Mouse (Mus musculus) CD4-positive, CD25-positive, alpha-beta regulatory T cell, adult 2 months (primary cell): Measurements from ENCODE around the gene Serpina3b.
"Not testable (repeated sequence)": the region's sequence is repeated elsewhere in the genome, so short reads cannot be mapped to it uniquely, and the experiment has no call there.

Experiments used
- DNase-seq: peaks from one replicate; pipeline ENCODE4 v3.0.0-alpha.2; 2012; ENCODE audit warnings: low read depth, low spot score

Gene Serpina3b

DNA sequence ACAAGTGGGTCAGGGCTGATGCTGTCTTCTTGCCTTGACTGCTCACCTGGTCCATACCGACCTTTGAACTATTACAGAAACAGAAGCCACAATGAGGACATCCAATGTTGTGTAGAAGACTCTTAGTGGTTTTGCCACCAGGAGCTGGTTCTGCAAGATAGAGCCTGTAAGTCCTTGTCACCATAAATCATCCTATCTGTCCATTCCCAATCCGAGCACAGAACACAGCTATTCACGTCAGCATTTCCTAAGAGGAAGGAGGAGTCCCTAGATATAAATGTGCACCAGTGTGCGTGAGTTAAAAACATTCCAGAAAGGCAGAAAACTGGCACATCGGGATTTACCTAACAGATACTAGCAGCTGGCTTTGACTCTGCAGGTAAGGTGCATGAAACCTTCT is at the start of gene Serpina3b:
TSS of gene Serpina3b (plus strand) at position 301 of the 400 bp plus-strand sequence.
- no peak for DNase-seq

DNA sequence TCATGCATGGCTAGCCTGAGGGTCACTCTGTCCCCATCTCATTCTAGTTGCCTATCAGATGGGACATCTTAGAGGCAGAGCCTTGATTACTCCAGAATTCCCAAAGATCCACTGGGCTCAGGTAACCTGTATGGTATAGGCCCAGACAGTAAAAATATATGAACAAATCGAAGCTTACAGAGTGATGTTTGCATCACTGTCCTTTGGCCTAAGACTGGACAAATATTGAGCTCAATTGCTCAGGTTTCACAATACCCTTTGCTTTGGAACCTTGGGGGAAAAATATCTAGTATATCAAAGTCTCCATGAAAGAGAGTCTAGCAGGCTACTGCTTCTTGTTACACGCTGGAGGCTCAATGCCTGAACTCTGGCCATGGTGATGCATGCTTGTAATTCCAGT is 37.7 kb upstream of the Serpina3b start:
- no peak for DNase-seq

DNA sequence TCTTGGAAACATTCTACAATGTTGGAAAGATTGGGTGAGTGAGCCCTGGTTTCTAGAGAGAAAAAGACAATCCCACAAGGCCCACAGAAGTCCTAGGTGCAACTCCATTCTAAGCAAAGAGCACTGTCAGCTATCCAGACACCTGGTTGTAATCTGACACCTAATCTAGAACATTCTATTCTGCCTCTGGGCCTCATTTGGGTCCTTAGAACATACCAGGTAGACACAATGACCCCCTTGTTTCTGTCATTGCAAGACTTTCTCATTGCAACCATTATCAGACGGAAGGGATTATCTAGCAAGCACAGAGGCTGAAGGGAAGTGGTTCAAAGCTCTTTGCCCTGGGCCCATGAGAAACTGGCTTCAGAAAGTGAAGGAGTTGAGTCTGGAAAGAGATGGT is 36.5 kb upstream of the Serpina3b start:
- no peak for DNase-seq

DNA sequence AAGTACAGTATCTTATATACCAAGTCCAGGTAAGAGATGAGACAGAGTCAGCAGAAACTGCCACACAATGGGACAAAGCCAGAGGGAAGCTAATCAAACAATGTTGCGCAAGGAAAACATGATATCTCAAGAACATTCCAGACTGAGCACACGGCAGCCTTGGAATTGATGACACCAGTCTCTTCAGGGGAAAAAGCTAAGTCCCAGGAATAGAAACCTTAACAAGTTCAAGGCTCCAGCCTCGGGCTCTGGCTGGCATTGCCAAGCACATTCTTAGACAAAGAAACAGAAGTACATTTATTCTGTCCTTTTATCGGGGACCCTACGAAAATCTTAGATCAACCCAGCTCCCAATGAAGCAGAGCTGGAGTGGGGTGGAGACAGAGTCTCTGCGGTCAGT is 27.0 kb upstream of the Serpina3b start, which contains the start of gene Serpina5:
TSS of gene Serpina5 (plus strand) at position 346 of the 400 bp plus-strand sequence.
- DNase-seq: no peak

DNA sequence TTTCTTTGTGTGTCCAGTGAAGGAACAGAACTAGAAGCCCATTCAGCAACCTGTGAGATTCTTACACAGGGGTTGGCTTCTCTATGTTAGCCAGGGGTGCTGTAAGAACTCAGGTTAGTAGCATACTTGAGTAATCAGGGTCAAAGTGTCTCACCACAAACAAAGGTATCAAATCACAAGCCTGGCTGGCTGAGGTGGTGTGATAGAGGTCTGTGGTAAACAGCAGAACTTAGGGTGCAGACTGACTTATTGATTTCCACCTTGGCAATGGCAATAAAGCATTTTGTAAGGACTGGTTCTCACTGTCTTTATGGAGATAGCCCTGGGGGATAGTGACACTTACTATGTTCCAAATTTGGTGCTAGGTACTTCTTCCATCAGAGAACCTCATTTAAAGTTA is 21.9 kb upstream of the Serpina3b start:
- DNase-seq: no peak

DNA sequence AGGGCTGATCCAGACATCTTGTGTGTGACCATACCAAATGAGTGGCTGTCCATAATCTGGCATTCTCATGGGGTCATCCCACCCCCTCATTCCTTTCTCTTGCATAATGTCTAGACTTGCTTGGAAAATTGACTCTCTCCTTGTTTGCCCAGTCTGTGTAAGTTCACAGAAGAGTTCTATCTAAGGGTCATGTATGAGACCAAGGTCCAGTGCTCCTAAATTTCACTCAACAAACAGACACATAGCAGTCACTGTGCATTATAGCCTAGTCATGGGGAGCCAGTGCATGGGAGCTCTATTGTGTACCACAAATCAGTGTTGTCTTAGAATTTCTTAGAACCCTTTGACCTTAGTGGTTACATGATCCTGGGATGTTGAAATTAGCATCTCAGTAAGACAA is 20.9 kb upstream of the Serpina3b start:
- DNase-seq: no peak

DNA sequence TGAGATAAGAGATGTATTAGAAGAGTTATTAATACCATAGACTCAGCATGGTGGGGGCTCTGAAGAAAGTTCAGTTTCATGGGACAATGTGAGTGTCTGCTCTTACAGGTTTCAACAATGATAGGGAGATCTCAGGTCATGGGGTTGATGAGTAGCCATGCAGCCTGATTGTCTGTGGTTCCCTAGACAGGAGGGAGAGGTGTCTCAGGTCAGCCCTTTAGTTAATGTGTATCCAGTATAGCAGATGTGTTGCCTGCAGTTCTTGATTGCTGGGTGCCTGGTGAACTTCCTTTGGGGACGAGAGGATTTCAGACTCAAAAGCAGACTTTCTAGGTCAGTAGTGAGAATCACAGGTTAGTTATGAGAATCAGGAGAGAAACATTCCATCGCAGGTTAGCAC is 19.3 kb upstream of the Serpina3b start:
- no peak for DNase-seq

DNA sequence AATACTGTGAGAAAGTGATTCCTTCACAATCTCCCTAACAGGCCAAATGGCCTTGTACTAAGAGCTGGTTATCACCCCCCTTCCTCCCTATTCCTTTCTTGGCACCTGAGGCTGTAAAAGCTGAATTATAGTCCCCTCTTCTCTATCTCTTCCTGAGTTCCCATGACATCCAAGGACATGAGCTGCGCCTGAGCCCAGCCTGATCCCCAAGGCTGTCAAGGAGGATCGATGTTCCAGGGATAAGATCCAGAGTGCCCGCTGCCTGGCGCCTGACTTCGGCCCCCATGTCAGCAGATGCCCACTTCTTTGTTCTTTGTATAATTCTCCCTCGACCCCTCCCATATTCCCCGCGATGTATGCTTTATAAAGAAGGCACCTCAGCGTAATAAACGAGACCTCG is 15.5 kb upstream of the Serpina3b start, which contains the start of gene Serpina3a:
TSS of gene Serpina3a (plus strand) at position 392 of the 400 bp plus-strand sequence.
- DNase-seq: not testable (repeated sequence)

DNA sequence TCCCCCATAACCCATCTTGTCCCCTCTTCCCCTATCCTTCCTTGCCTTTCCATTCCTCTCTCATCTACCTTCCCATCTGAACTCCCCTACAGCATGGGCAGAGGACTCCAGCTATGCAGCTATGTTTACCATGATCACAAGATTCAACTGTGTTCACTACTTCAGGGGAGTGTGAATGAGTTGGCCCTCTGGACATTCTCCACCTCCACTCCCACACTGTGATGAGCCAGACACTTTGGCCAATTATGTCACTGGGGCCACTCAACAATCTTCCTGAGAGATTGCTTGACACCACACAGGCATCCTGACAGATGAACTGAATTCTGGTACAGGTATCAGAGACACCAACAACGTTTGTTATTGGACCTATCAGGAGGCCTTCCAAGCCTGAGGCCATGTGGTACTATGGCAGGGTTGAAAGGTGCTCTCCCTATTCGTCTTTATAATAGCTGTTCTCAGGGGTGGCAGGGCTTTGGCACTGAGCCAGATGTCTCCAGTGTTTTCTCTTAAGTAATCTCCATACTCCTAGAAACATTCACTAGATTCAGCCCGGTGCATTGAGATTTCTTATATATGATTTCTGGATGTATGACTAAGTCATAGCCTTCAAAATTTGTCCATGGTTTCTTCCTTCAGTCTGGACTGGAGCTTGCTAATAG is 12.7 kb upstream of the Serpina3b start:
- DNase-seq: no peak

DNA sequence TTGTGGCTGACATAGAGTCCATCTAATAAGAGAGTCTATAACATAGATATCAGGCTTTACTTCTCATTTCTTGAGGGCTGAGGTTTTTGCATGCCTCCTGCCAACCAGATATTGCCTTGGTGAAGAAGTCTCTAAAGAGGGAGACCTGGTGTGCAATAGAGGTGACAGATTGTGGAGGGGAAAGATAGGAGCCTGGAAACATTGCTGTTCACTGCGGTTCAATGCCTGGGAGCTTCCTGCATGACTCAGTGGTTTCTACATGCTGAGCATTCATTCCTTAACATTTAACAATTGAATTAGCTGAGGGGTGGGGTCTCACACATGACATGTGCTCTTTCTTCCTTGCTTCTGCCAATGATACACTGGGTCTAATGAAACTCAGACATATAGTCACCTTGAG is 4.7 kb upstream of the Serpina3b start:
- DNase-seq: no peak

DNA sequence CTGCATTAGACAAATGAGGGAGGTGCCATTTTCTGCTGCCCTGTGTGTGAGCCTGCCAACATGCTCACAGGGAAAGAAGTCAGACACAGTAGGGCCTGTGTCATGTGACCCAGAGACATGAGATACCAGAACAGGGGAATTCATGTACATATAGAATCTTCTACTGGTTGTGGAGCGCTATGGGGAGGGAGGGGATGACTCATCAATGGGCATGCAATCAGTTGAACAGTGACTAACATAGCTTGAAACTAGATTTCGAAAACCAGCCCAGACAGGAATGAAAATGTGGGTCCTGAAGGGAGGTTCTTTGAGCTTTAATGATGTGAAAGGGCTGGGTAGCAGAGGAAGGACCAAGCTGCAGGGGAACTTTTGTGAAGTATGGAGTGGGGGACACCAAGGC is 3.8 kb upstream of the Serpina3b start:
- DNase-seq: no peak

DNA sequence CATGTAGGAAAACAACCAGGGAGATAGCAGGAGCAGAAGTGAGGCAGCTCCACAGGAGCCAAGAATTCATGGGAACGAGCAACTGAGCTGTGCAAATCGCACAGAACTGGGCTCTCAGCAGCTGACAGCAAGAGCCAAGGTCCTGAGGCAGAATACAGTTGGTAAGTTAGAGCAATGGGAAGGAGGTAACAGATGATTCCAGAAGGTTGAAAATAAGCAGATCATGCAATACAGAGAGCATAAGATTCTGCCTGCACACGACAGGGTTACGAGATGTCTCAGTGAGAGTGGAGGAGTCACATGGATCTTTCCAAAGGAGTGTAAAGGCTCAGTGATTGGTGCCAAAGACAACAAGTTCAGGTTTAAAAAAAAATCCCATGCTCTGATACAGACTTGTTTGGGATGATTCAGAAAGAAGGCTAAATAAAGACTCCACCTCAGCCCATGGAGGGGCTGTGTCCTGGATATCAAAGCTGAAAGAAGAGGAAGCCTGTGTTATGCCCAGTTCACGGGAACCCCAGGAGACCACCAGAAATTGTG is 2.7 kb upstream of the Serpina3b start:
- DNase-seq: no peak

DNA sequence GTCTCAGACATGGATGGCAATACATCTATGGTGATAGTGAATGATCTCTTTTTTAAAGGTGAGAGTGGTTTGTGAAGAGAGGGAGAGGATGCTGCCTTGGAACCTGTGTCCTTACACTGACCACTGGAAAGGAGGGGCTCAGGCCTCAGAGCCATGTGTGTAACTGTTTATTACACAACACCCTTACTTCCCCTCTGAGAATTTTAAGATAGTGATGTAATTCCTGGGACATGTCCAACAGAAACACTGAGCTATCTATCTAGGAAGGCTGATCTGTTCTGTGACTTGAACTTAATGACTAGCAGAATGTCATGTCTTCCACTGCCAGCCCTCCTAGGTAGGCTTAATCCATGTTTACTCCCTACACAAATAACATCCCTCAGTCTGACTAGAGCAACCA is 3.2 kb downstream of the Serpina3b start:
- no peak for DNase-seq

DNA sequence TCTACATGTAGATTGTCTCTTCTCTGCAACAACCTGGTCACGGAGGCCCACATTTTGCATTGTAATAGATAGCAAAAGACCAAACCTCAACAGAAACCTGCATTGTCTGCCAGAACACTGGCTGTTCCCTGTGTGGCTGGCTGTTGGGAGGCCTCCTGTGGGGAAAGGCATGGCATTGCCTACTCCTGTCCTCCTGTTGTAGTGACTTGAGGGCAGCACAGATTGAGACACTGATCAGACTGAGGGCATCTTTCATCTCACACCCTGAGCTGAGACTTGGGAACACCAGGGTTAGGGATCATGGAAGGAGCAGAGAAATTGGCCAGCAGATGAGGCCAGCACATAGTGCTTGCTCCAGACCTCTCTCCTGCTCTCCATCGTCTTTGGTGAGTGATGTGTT is 10.4 kb downstream of the Serpina3b start:
- no peak for DNase-seq

DNA sequence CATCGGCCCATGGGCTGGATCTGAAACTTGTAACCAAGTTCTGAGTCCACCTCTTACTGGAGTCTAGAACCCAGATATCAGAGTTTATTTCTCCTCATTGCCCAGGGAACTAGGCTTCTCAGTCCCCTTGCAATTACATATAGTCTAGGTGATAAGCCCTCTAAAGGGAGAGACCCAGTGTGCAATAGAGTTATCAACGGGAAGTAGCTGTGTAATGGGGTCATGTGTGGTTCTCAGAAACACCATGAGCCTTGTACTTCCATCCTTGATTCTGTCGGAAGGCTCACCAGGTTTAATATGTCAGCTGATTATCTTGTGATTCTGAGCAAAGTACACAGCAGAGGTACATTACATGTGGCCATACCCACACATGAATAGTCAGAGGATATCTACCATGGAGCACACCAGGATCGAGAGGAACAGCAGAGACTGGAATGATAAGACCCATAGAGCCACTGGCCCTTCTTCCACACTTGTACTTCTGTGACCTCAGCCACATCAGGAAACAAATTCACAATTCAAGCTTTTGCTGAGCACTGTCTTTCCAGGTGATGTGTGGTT is 12.8 kb downstream of the Serpina3b start:
- DNase-seq: no peak

DNA sequence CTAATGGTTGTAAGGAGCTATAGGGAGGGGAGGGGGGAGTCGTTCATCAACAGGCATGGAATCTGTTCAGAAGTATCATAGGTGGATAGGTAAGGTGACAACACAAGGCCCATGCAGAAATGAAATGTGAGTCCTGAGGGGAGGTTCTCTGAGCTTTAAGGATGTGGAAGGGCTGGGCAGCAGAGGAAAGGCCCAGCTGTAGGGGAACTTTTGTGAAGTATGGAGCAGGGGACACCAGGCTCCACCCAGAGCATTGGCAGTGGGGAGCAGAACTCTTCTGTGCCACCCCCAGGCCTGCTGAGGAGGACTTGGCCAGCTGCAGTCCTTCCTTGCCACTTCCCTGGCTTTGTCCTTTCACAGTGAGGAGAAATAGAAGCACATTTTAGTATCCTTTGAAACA is 13.7 kb downstream of the Serpina3b start:
- DNase-seq: no peak

DNA sequence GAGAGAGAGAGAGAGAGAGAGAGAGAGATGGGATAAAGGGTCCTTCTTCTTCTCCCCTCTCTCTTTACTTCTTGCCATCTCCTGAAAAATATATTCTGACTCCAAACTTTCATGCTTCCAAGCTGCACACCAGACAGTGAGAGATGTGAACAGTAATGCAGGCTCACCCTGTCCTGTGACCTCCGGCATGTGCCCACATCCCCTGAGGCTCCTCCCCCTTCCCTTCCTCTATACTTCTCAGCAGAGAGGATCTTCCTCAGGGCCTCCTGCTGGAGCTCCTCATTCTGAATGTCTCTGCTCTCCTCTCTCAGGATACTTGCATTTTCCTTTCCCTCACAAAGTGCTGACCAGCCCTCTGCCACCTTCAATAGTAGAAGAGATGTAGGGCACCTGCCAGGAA is 14.6 kb downstream of the Serpina3b start:
- DNase-seq: no peak

DNA sequence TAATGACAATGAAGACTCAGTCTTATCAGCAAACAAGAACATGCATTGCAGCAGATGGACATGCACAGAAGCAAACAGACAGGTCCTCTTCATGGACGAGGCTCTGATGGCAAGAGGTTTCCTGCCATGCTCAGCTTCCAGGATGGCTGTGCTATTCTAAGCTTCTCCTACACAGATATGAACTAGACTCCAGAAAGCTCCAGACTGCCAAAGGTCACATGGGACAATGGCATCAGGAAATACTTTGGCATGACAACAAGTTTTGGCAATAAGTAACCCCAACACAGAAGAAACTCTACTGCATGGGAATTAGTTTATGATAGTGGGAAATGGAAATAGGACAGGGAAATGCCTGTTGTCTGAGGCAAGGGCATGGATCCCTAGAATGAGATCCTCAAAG is 15.5 kb downstream of the Serpina3b start:
- no peak for DNase-seq

DNA sequence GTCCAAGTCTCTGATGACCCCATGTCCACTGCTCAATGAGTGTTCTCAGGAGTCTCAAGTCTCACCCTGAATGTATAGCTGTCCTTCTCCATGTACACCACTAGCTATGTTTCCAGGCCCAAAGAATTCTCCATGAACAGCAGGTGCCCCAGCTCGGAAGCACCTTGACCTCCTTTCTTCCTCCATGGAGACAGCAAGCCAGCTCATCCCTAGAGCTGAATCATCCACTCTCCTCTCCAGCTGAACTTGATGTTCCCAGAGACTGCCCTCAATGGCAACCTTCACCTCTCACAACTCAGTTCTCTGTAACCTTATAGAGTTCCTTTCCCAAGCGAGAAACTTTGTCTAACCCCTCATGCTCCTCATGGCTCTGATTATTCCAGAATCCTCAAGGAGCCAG is 17.8 kb downstream of the Serpina3b start:
- no peak for DNase-seq

DNA sequence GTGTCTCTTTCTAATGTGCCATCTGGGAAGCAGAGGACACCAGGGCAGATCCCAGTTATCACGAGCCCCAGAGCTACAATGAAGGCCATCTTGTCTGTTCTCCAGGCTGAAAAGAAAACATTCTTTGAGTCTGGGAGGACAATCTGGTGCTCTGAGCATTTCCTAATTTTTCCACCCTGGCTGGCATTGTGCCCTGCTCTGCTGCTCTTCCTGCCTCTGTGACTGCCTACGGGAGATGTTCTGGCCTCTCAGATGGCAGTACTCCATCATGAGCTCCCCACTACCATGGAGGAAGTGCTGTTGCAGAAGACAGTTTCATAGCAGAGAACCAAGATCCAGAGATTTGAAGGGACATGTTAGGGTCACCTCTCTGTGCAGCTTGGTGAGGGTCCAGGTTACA is 24.2 kb downstream of the Serpina3b start:
- DNase-seq: no peak

DNA sequence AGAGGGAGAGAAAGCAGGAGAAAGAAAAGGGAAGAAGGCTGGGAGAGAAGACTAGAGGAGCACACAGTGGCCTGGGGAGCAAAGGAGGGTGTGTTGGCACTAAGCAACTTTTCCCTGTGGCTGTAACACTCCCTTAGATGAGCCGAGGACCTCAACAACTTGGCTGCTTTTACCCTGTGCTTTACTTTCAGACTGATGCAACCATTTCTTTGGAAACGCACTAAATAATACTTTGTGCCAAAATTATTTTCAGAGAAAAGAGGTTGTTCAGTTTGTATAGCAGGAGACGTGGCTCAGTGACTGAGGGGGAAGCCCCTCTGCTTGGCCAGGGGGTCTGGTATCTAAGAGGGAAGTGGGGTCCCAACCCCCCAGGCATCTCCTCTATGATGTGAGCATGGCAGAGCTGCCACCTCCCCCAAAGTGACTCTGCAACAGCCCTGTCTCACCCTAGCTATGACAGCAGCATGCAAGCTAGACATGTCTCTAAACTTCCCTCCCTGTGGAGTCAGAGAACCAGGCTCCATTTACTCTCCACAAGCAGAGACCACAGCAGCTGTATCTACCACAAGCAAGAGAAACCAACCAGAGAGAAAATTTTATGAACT is 25.3 kb downstream of the Serpina3b start:
- DNase-seq: no peak

DNA sequence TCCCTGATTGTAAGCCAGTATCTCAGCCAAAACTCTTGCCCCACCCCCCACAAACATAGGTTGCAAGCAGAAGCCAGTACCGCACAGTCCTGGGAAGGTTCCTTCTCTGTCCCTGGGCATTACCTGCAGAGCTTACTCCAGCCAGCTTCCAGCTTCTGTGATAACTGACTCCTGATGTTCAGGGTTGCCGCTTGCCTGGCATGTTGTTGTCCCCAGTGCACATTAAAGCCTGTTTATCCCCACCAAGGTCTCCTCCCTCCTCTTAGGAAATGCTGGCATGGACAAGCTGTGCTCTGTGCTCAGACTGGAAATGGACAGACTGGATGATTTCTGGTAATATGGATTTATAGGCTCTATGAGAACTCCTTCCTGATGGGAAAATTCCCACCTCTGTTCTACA is 25.9 kb downstream of the Serpina3b start, which contains the start of gene Serpina3c:
TSS of gene Serpina3c (minus strand) at position 215 of the 400 bp plus-strand sequence.
- no peak for DNase-seq

DNA sequence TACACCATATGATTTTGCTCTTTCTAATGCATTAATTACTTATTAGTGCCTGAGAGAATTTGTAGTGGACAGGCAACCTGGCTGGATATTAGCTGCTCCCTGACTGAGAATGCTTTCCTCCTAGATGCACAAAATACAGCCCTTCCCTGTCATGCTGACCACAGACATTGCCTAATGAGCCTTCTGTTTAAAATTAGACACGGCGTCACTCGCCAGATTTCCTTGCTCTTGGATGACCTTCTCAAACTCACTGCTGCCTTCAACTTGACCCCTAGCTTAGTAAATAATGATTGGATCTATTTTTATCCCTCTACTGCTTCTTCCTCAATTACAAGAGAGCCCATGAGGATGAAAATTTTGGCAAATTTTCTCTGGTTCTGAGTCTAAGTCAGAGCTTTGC is 47.0 kb downstream of the Serpina3b start:
- DNase-seq: no peak
